Mouse (Mus musculus): ENCODE data around the gene Coro2a.

The Coro2a gene

DNA sequence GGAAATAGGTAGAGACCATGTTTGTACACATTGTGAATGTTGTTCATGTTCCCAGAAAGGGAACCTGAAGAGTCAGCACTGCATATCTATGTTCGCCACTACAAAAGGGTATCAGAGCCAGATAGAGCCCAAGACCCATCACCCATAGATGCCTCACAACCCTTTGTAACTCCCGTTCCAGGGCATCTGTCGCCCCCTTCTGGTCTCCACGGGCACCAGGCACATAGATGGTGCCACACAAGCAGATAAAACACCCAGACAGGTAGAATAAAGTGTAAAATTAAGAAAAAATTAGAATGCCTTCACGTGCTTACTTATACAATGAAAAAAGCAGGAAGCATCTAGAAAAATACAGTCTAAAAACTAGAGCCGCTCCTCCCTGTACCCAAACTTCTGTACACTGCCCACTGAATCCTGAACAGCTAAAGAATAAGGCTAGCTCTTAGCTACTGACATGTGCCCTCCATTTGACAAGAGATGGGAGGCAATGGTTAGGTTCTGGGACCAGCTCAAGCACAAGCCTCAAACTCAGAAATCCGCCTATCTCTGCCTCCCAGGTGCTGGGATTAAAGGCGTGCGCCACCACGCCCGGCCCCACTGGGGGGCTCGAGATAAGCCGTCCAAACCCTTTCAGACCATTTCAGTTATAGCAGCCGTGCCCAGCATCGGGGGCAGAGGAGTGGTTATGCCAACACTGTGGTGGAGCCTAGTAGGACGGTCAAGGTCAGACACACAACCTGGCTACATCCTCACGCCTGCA, 75.0 kb downstream of the Coro2a start:
- DNase-seq (ENCODE audit: low read depth) = peak; percentile 72

DNA sequence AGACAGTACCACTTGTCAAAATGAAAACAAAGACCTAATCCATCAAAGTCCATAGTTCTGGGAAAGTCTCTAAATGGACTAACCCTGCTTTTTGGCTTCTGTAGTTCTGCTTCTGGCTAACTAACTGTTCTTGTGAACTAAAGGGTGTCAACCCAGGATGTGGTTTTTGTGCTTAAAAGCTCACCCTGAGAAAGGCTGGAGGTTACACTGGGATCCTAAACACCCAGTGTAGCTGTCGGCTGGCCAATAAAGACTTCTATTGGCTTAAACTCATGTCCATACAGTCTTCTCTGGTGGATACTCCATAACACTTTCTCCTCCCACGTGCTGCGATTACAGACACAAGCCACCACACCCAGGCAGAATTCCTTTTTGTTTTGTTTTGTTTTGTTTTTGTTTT, 75.8 kb downstream of the Coro2a start:
- no peak for DNase-seq (ENCODE audit: low read depth)

DNA sequence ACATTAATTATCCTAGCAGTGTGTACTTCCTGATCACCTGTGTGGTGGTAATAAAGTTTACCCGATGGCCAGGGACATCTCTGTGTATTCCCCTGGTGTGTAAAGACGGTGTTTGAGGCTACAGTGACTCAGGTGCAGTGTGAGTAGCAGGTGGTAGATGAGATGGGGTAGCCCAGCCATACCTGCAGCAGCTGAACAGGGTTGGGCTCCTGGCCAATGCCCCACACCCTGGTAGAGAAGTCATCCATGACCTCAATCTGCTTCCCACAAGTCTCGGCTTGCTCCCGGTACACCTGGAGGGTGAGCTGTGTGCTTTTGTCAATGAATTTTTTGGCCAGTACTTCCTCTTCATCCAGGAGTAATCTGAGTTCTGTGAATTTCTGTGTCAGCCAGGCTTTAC, 78.7 kb downstream of the Coro2a start:
- DNase-seq (ENCODE audit: low read depth) = no peak

DNA sequence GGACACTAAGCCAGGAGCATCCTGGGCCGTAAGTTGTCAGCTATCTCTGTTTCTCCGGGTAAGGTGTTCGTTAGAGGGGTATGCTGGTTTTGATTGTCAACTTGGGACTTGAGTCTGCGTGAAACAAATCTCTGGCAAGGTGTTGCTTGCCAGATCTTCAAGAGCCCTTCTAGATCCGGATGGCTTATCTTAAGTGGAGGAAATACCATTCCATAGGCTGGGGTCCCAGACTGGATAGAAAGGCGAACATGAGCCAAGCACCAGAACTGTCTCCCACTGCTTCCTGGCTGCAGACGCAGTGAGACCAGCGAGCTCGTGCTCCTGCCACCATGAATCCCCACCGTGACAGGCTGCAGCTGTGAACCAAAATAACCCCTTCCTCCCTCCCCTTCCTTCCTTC, 80.5 kb downstream of the Coro2a start:
- DNase-seq (ENCODE audit: low read depth) = no peak

DNA sequence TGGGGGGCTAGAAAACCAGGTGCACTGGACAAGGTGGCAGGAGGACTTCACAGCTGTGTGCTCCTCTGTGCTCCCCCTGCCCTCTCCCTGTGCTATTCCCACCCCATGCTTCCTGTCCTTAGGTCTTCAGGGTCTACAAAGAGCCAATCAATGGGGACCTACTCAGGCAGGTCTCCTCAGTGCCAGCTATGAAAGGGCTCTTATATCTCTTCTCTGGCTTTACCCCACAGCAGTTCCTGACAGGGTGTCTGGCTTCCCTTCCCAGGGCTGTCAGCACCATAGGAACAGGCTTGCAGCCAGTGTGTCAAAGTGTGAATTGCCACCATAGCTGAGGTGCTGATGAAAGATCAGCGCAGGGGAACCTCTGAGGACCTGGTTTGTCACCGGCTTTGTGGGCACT, 81.5 kb downstream of the Coro2a start:
- no peak for DNase-seq (ENCODE audit: low read depth)

DNA sequence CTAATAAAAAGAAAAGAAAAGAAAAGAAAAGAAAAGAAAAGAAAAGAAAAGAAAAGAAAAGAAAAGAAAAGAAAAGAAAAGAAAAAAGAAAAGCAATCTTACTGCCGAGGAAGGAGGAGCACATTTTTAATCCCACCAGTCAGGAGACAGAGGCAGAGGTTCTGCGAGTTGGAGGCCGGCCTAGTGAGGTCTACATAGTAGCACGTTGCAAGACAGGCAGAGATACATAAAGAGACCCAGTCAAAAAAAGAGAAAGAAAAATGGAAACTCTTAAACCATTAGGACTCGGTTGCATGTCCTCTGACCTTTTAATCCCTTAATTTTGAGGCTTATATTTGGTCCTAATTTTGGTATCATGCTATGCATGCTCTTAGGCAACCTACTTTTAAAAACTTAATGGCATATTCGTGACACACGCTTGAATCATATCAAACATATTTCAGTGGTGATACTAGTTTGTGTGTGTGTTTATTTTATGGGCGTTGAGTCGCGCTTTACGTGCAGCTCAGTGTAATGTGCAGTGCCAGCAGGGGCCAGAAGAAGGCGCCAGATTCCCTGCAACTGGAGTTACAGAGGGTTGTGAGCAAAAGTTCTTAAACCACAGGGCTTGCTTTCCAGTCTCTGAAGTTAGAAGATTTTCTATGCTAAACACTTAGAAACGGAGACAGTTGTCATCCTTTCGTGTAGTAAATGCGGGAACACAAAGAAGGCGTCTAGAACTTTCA, 94.1 kb downstream of the Coro2a start:
- peak; percentile 90 for DNase-seq (ENCODE audit: low read depth)

DNA sequence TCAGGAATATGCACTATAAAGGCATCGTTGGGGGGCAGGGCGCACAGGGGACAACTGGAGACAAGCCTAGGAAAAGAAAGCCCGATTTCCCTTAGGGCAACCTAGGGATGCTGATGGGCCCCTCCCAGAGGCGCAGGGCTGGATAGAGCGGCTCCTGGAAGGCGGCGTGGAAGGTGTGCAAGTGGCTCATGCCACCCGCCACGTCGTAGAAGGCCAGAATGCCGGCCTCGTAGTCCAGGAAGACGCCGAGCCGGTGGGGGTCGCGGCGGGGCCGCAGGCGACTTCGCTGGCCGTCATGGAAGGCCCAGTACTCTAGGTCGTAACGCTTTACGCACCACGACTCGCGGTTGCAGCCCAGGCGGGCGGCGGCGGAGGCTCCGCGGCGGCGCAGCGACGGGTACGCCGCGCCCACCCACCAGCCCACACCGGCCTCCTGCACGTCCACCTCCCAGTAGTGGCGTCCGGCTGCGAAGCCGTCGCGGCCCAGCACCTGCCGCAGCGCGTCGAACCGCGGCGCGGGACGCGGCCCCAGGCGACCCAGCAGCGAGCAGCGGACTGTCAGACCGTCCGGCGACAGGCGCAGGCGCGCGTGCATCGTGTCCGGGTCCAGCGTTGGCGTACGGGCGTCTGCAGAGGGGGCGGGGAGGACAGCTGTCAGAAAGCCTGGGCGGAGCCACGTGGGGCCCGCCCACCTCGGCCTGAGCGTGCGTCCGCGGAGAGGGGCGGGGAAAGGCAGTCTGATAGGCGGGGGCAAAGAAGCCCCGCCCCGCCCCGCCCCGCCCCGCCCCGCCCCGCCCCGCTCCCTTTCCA, 95.0 kb downstream of the Coro2a start:
- peak; percentile 88 for DNase-seq (ENCODE audit: low read depth)

DNA sequence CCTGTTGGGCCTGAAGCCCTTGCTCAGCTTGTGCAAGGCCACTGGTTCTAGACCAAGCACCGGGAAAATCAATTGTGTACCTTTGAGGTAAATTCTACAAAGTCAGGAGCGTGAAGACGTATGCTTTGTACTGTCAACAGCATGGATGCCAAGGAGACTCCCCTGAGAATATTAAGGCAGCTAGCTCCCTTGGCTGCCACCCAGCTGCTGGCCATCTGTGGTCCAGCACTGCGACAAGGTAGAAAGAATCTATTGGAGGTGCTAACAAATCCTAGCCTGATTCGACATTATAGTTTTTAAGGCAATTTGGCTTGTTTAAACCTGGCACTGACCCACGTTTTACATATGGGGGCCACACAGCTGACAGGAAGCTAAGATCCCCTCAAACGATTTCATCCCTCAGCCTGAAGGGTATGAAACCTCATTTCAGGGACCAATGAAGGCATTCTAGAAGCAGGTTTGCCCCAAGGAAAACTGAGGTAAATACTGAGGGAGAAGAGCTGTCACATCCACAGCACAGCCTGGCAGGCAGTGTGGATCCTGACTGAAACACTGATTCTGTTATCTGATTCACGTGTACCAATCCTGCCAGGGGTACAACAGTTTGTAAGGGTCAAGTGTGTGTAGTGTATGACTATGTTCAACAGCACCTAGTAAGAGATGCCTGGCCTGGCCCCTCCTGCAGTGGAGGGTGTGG, 96.5 kb downstream of the Coro2a start:
- DNase-seq (ENCODE audit: low read depth) = no peak

DNA sequence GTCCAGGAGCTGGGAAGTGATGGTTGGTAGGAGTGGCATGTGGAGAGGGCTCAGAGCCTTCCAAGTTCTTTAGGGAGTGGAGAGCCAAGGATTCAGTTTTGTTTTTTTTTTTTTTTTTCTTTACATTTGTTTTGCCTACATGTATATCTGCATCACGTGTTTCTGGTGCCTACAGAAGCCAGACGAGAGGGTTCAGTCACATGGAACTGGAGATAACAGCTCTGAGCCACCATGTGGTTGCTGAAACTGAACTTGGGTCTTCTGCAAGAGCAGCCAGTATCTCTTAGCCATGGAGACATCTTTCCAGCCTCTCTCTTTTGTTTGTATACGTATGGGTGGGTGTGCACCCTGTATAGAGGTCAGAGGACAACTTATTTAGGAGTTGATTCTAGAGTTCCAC, 98.1 kb downstream of the Coro2a start:
- peak; percentile 51 for DNase-seq (ENCODE audit: low read depth)

DNA sequence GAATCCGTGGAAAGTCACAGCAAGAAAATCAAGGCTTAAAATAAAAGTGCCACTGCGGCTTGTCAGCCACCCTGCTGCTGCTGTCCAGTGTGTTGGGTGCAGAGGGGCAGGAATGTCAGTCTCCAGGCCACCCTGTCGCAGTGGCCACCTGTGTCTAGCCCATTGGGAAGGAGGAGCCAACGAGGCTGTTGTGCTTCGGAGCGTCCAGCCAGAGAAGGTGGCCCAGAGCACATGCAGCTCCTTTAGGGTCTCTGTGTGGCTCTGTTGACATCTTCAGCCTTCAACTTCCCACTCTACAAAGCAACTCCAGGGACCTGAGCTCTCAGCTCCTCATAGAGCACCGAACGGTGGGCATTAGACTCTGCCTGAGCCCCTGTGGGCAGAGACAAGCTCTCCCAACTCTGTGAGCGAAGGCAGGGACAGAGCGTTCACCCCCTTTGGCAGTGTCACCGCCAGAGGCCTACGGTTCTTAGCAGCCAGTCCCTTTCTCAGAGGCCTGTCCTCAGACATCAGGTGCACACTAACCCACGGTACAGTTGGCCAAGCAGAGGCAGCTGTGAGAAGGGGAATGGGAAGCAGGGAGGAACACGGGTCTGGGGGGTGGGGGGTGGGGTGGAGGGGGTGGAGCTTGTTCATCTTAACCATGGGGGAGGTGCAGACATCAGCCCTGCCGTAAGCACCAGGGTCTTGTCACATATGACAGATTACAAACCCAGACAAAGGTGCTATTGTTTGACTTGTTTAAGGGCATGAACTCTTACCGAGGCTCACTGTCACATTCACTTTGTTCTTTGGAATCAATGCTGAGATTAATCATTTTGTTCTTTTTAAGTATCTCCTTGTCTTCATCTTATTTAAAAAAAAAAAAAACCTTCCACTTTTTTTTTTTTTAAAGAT, 99.1 kb downstream of the Coro2a start:
- no peak for DNase-seq (ENCODE audit: low read depth)

DNA sequence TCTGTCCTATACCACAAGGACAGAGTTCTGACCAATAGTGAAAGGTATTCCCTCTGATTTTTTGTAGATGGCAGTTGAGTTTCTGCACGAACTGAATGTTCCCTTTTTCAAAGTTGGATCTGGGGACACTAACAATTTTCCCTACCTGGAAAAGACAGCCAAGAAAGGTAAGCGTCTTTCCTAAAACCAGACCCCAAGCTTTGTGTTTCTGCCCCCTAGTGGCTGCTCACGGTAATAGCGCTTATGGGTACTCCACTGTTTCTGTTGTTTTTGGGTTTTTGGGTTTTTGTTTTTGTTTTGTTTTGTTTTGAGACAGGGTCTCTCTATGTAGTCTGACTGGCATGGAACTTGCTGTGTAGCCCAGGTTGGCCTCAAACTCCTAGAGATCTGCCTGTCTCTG, 103.0 kb downstream of the Coro2a start:
- no peak for DNase-seq (ENCODE audit: low read depth)

DNA sequence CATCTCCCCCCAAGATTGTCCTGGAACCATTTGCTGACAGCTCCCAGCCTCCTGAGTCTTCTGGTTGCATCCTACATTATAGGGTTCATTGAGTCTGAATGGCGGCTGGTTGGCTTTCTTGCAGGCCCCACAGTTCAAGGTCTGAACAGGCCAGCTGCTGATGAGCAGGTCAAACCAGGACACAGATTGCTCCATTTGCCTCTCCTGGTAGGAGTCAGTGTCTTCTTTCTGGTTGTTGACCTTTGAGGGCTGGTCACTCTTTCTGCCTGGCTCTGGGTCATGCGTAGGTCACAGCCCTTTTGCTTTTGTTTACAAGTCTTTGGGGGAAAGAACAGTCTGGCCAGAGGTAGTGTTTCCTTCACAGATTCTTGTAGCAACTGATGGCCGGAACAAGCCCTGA, 103.5 kb downstream of the Coro2a start:
- no peak for DNase-seq (ENCODE audit: low read depth)

DNA sequence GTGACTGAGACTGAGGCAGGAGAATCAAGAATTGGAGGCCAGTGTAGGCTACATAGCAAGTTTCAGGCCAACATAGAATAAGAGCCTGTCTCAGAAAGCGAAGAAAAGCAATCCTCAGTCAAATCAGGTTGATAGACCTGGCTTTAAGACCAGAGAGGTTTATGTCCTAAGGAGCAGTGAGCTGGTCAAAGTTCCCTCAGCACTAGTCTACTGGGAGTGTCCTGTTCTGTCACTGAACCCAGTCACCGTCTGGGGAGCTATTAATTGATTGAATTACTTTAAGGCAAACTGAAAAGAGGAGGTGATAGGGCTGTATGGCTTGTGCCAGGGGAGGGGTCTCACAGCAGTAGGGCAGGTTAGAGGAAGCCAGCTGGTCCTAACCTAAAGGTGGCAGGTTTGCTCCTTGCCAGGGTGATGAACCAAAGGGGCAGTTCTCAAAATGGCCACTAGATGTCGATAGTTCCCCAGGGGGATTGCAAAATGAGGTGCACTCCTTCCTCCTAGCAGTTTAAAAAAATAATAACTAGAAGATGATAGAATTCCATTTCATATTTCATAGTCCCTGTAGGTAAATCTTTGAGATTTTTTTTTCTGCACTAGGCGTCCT, 104.6 kb downstream of the Coro2a start:
- DNase-seq (ENCODE audit: low read depth) = peak; percentile 78

DNA sequence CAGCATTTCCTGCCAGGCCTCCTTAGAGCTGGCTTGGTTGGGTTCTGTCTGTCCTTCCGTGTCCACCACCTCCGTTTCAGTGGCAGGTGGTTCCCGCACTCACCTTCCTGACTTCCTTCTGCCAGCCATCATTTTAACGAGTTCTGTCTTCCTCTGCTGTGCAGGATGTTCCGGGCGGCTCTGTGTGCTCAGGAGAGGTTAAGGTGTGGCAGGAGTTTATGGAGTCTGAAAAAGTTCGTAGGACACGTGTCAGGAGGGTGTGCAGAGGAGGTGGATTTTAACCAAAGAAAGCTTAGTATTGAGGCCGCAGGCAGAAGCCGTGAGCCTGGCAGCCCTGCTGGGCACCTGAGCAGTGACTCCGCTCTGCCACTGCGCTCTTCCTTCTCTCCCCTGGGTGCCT, 106.5 kb downstream of the Coro2a start:
- DNase-seq (ENCODE audit: low read depth) = no peak

DNA sequence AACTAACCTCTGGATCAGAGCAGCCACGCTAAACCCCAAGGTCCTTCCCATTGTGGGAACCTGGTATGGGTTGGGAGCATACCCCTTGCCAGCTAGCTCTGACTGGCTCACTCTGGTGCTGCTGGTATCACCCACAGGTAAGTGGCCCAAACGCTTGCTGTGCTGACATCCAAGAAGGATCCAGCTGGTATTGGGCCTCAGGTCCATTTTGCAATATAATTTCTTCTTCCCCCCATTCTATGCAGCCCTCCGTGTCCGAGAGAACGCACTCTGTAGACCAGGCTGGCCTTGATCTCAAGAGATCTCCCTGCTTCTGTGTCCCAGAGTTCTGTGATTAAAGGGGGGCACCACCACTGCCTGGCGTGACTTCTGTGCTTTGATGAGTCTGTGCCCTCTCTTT, 108.9 kb downstream of the Coro2a start:
- DNase-seq (ENCODE audit: low read depth) = no peak

DNA sequence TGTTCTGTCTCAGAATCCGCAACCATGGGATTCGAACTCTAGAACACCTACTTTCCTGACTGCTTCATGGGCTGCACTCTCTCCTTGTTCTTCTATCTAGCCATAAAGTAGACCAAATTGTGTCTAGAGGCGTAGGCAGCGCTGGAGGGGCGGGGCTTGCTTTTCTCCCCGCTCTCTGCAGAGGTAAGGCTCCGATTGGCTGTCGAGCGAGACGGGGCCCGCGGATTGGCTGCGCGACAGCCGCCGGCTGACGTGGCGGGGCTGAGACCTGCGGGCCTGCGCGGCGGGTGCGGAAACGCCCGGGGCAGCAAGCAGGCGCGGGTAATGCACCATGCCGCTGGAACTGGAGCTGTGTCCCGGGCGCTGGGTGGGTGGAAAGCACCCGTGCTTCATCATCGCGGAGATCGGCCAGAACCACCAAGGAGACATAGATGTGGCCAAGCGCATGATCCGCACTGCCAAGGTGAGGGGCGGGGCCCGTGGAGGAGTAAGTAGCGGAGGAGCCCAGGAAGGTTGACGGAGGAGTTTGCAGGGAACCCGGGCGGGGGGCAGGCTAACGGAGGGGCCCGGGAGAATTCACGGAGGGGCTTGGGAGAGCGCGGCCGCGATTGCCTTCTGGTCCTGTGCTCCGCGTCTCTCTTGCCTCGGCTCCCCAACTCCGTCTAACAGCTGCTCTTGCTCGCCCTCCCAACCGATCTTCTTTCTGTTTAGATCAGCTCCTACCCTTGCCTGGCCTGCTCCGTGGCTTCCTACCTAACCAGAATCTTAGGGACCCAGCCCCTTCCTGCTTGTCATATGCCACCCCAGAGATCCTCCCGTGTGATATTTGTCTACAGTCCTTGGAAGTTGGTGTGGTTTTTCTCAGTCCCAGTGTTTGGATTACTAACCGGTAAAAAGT, 112.7 kb downstream of the Coro2a start, which contains the start of gene Nans:
Gene Nans, plus strand, starts transcription at position 221 of the 898 bp plus-strand sequence.
- peak; percentile 91 for DNase-seq (ENCODE audit: low read depth)

DNA sequence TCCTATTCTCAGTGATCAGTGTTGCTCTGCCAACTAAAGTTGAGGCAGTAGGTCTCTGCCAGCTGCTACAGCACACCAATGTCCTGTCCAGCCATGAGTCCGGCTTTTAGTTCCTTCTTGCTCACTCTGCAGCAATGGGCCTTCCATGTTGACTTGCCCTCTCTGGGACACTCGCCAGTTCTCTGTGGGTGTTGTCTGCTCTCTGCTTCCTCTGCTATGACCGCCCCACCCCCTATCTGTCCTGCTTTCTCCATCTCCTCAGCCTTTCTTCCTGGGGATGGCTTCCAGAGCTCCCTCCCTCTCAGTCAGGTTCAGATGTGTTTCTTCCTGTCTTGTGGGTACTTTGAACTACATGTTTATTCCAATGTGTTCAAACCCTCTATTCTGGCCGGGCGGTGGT, 114.7 kb downstream of the Coro2a start:
- no peak for DNase-seq (ENCODE audit: low read depth)

All from c-Kit-positive CD71-positive TER-119-negative erythroid progenitor cells, embryonic 14.5 days (primary cell).